Mouse (Mus musculus) forelimb bud, embryonic 11.5 days (tissue): ENCODE results near the gene Srgap3.
"Not testable (repeated sequence)": the region's sequence is repeated elsewhere in the genome, so short reads cannot be mapped to it uniquely, and the experiment has no call there.

Experiments used
- DNase-seq: peaks from one replicate; pipeline ENCODE4 v3.0.0-alpha.2; 2012; ENCODE audit warnings: low read depth, low spot score

Srgap3 gene

DNA sequence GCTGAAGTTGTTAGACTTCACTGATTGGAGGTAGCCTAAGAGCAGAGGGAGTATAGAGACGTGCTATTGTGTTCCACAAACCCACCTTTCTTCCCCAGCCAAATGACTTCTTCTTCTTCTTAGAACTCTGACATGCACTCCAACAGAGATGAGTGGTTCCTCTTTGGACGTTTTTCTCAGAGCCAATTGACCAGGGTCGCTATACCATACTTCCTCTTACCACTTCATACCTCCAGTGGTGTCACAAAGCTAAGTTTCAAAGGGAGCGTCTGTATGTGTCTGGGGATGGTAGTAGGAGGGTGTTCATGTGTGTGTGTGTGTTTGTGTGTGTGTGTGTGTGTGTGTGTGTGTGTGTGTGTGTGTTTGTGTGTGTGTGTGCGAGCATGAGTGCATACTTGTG lies 195.1 kb downstream of the Srgap3 start:
- DNase-seq: no peak

DNA sequence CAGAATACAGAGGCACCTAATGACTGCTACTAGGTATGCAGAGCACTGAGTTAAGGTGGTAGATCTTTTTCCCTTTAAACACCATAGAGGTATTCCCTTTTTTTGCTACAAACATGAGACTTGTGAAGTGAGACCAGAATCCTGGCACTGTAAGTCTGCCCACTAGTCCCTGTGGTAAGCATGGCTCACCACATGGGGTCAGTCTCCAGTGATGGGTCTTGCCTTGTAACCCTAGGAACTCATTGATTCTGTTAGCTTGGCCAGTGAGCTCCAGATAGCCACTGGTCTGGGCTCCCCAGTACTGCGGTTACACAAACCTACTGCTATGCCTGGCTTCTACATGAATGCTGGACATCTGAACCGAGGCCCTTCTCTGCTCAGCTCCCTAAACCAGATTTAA lies 204.8 kb downstream of the Srgap3 start:
- DNase-seq: no peak

- DNase-seq: no peak
Observed at GRCm38 (mm10) chr6:112741766-112742165, 205.3 kb downstream of the Srgap3 start.

DNA sequence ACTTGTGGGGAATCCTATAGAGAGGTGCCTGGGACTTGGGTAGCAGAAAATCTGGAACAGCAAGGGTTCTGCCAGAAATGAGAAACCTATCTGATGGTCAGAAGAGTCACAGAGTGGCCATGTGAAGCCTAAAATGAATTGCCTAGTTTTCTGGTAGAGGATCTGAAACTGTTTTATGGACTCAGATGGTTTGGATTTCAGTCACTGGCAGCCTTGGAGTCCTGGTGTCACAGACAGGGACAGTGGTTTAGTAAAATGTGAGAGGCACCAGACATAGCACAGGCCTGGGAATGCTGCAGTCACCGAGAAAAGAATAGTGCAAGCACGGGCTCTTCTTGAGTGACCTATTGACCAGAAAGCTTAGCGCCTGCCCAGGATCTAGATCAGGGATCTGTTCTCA lies 207.4 kb downstream of the Srgap3 start:
- no peak for DNase-seq

DNA sequence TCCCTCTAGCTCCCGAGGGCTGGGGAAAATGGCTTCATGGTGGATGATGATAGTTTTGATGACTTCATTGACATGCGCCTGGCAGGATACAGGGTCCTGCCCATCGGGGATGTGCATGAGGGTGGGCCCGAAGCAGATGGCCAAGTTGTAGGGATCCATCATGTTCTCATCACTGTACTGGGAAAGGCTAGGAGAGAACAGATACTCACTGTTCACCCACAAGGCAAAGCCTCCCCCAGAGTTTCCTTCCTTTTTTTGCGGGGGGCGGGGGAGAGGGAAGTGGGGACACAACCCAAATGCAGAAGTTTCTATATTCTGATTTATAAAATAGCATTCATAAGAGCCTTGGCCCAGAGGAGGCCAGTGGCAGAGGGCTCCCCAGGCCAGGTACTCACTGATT lies 208.1 kb downstream of the Srgap3 start:
- DNase-seq: no peak

DNA sequence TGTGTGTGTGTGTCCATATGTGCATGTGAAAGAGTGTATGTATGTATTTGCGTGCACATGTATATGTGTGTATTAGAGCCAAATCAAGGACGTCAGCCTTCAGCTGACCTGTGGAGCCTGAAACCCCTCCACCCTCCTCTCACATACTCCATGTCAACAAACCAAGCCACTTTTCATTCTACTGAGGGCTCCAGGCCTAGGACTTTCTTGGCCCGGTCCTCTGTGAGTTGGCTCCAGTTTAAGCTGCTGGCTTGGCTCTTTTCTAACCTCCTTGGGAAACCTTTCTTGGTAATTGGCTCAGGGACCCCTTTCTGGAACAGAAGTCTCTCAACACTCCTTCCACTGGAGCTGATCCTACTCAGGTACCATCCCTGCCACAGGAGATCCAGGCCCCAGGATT lies 210.6 kb downstream of the Srgap3 start:
- no peak for DNase-seq

DNA sequence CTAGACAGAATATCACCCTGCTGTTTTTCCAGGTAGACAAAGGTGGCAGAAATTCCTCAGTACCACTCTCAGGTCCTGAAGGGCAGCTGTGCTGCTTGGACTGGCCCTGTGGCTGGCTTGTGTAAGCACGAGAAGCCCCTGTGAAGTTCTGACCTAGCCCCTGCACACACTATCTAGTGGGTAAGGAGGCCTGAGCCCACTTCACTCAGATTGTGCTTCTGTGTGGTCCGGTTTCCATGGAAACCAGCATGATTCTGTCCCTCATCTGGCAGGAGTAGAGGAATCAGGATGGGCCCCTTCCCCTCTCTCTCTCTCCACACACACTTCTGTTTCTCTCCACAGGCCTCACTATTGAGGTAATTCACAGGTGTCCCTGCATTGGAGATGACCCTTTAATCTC lies 212.0 kb downstream of the Srgap3 start:
- no peak for DNase-seq

- no peak for DNase-seq
Observed at GRCm38 (mm10) chr6:112733942-112734341, 213.1 kb downstream of the Srgap3 start.

DNA sequence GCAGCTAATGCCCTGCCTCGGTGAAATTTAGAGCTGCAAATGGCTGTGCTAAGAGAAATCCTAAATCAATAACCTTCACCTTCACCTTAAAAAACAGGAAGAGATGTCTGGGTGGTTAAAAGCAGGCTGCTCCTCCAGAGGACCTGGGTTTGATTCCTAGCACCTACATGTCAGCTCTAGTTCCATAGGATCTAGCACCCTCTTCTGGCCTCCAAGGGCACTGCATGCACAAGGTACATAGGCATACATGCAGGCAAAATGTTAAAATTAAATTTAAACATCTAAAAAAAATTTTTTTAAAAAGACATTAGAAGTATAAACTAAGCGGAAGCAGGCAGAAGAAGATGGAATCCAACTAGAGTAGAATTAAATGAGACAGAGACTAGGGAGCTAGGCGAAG lies 214.6 kb downstream of the Srgap3 start:
- DNase-seq: no peak

GRCm38 (mm10) chr6:112731386-112731785 lies 215.7 kb downstream of the Srgap3 start:
- DNase-seq: no peak

DNA sequence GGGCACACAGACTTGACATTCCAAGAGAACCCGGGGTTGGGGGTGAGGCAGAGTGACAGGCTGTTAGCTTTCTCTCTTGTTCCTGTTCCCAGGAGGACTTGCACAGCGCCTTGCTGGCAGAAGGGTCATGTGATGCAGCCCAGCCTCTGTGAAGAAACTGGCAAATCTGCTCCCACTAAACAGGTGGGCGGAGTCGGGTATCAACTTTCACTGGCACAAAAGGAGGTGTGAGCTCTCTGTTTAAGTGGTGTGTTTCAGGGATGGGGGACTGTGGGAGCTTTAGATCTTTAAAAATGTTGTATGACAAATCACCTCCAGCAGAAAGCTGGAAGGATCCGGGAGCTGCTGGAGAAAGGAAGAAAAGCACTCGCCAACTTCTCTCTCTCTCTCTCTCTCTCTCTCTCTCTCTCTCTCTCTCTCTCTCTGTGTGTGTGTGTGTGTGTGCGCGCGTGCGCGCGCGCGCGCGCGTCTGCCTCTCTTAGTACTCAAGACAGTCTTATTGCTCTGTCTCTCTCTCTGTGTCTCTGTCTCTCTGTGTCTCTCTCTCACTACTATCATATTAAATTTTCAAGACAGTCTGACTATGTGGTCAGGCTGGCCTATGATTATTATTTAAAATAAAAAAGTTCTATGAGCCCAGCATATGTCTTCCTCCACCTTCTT lies 218.2 kb downstream of the Srgap3 start:
- DNase-seq: peak; percentile 92

GRCm38 (mm10) chr6:112725468-112725867 lies 221.6 kb downstream of the Srgap3 start:
- DNase-seq: no peak

GRCm38 (mm10) chr6:112720409-112721080 lies 226.5 kb downstream of the Srgap3 start:
- no peak for DNase-seq

DNA sequence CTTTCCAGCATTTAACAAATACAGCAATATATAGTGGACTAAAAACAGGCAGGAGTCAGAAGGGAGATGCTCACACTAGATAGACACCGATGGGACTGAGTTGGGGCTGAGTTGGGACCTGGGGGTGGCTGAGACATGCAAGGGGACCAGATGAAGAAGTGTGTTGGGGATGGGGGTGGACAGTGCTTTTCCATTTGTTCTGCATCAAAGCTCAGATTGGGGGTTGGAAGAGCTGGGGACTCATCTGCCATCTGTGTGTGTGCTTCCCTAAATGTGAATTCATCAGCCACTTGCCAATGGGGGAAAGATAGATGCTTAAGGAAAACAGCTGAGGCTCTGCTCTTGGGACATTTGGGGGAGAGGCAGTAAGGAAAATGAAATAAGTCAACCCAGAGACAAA lies 227.1 kb downstream of the Srgap3 start:
- no peak for DNase-seq

DNA sequence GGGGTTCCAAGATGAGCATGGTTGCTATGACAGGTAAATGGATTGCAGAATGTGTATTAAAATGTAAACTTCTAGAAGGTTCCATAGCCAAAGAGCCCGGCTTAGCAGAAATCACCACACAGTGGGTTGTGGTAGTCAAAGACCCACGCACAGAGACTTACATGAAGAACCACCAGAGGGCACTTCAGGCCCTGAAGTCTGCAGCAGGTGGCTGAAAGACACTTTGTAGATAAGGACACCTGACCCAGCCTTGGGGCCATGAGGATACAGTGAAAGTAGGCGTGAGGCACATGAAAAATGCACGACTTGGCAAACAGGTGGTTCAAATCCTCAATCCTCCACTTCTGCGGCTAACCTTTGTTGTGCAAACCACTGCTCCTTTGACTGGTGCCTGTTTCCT lies 229.9 kb downstream of the Srgap3 start:
- peak; percentile 19 for DNase-seq

- DNase-seq: no peak
Observed at GRCm38 (mm10) chr6:112713951-112714350, 233.1 kb downstream of the Srgap3 start.

- not testable (repeated sequence) for DNase-seq
Observed at GRCm38 (mm10) chr6:112702296-112702695, 244.8 kb downstream of the Srgap3 start.

GRCm38 (mm10) chr6:112700392-112700791 lies 246.7 kb downstream of the Srgap3 start:
- peak; percentile 48 for DNase-seq

- no peak for DNase-seq
Observed at GRCm38 (mm10) chr6:112699115-112699514, 248.0 kb downstream of the Srgap3 start.

DNA sequence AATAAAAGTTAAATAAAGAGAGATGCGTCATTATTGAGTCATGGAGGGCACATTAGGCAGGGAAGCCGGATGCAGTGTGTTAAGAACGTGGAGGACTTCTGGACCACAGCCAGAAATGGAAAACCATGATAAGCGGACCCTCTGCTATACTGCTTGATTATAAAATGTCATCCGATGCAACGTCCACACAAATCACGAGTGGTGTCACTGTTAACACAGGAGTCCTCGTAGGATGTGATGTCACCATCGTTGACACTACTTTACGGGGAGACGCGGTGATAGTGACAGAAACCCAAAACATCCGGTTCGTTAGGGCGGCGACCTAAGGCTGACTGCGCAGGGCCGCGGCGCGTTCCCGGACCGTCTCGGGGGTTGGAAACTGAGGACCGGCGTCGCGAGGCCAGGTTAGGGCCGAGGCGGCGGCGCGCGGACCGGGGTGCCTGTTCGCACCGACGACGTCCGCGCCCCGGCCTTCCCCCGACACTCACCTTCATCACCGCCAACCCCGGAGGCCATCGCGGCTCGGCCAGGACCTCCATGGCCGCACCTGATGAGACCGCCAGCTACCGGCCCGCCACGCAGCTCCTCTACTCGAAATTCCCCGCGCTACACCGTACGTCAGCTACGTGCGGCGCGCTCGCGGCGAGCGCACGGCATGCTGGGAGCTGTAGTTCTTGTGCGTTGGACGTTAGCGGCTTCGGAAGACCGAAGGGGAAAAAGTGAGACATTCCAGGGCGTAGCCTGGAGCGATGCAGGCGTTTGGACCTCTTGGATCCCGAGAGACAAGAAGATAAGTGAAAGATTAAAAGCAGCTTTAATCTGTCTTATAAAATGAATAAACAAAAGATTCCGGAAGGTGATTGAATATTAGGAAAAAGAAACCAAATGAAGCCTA lies 250.8 kb downstream of the Srgap3 start, which contains the start of gene Rad18:
Gene Rad18 (minus strand): TSS at position 631 of the 895 bp plus-strand sequence.
- peak; percentile 91 for DNase-seq

GRCm38 (mm10) chr6:112694492-112694891 lies 252.6 kb downstream of the Srgap3 start:
- DNase-seq: no peak

- no peak for DNase-seq
Observed at GRCm38 (mm10) chr6:112691523-112691922, 255.5 kb downstream of the Srgap3 start.
